ENCODE assay signal across 8 mouse cellular contexts in genomic region chr8:127178634-127179033, GRCm38 (mm10).
A peak's percentile ranks its signal among the peaks of the same experiment; 100 is the strongest.
DNase-seq lines count a peak whose midpoint lies in the region; ATAC-seq and TF ChIP-seq lines count a peak whose summit lies in the region.

No protein-coding gene starts in this region.

- H3K36me3 ChIP-seq in kidney, embryonic 16.5 days (ENCODE audit: insufficient read depth, low read length): no peaks in the 10 kb centered on the region
- no peaks in the 10 kb centered on the region for H3K36me3 ChIP-seq in embryonic facial prominence, embryonic 11.5 days (replicated peaks; ENCODE audit: control insufficient read depth, insufficient read depth, low read depth, low read length)
- no peaks in the 10 kb centered on the region for H3K36me3 ChIP-seq in lung, embryonic 14.5 days (ENCODE audit: insufficient read depth)

- peak; percentile 74 for TF ChIP-seq CTCF in lung, embryonic 14.5 days (IDR thresholded peaks at IDR 0.05; ENCODE audit: low read depth)

- DNase-seq in kidney, adult 18-20 months: no peak
- DNase-seq in R1 (ENCODE audit: low read depth, low spot score): peak; percentile 76
- DNase-seq in embryonic facial prominence, embryonic 11.5 days (ENCODE audit: low spot score): peak; percentile 87
- DNase-seq in hindlimb bud, embryonic 11.5 days (ENCODE audit: extremely low spot score, low read depth, low spot score): peak; percentile 66
- peak; percentile 94 for DNase-seq in lung, embryonic 14.5 days
- DNase-seq in skeletal muscle tissue, adult 2 months (ENCODE audit: low read depth, low spot score): peak; percentile 52
- no peak for DNase-seq in urinary bladder, adult 2 months (ENCODE audit: low spot score)

- no peaks in the 10 kb centered on the region for H3K27me3 ChIP-seq in kidney, embryonic 16.5 days (ENCODE audit: insufficient read depth, low read length)
- H3K27me3 ChIP-seq in embryonic facial prominence, embryonic 11.5 days (ENCODE audit: control insufficient read depth, insufficient read depth, low read length): no peaks in the 10 kb centered on the region
- H3K27me3 ChIP-seq in lung, embryonic 14.5 days (ENCODE audit: insufficient read depth, low read length): no peaks in the 10 kb centered on the region

- peaks cover 10% of the 10 kb centered on the region for H3K4me1 ChIP-seq in kidney, embryonic 16.5 days (ENCODE audit: insufficient read depth, low read length)
- H3K4me1 ChIP-seq in embryonic facial prominence, embryonic 11.5 days (ENCODE audit: control insufficient read depth, insufficient read depth, low read length): no peaks in the 10 kb centered on the region; the same call in 1 of the 2 replicates
- H3K4me1 ChIP-seq in lung, embryonic 14.5 days (ENCODE audit: insufficient read depth): peaks cover 10% of the 10 kb centered on the region

- WGBS in kidney, embryonic 16.5 days: 49% methylated on average over 4 of the region's 4 CpGs
- 56% methylated on average over 4 of the region's 4 CpGs for WGBS in embryonic facial prominence, embryonic 11.5 days
- 42% methylated on average over 4 of the region's 4 CpGs for WGBS in lung, embryonic 14.5 days

- peak; percentile 51; the same call in 1 of the 2 replicates for ATAC-seq in kidney, embryonic 16.5 days (ENCODE audit: low FRiP score, low TSS enrichment)
- 0 out of 2 replicates have a peak, but pooled peaks have one; percentile 67 for ATAC-seq in embryonic facial prominence, embryonic 11.5 days (replicated peaks; ENCODE audit: insufficient number of reproducible peaks, low FRiP score, low TSS enrichment, low read depth)
- peak; percentile 70; the same call in 1 of the 2 replicates for ATAC-seq in lung, embryonic 14.5 days (ENCODE audit: insufficient read depth)

- no peak overlapping the region for H3K9ac ChIP-seq in kidney, embryonic 16.5 days (replicated peaks; ENCODE audit: low read length)
- H3K9ac ChIP-seq in embryonic facial prominence, embryonic 11.5 days (replicated peaks; ENCODE audit: low read length): no peak overlapping the region
- H3K9ac ChIP-seq in lung, embryonic 14.5 days: no peak overlapping the region

- H3K4me2 ChIP-seq in kidney, embryonic 16.5 days (replicated peaks; ENCODE audit: low read depth, low read length): no peak overlapping the region
- no peak overlapping the region for H3K4me2 ChIP-seq in embryonic facial prominence, embryonic 11.5 days (ENCODE audit: low read depth, low read length)
- no peak overlapping the region for H3K4me2 ChIP-seq in lung, embryonic 14.5 days

- no peak overlapping the region for H3K4me3 ChIP-seq in kidney, embryonic 16.5 days (ENCODE audit: low read length)
- no peak overlapping the region for H3K4me3 ChIP-seq in embryonic facial prominence, embryonic 11.5 days (ENCODE audit: low read depth, low read length)
- H3K4me3 ChIP-seq in lung, embryonic 14.5 days (ENCODE audit: low read depth, low read length): no peak overlapping the region

- no peak overlapping the region for H3K27ac ChIP-seq in kidney, embryonic 16.5 days (ENCODE audit: low read length)
- H3K27ac ChIP-seq in embryonic facial prominence, embryonic 11.5 days (replicated peaks; ENCODE audit: low read depth, low read length): no peak overlapping the region
- no peak overlapping the region for H3K27ac ChIP-seq in lung, embryonic 14.5 days (ENCODE audit: low read depth)

- no peaks in the 10 kb centered on the region for H3K9me3 ChIP-seq in kidney, embryonic 16.5 days (ENCODE audit: low read length)
- H3K9me3 ChIP-seq in embryonic facial prominence, embryonic 11.5 days (replicated peaks; ENCODE audit: control insufficient read depth, low read length): no peaks in the 10 kb centered on the region
- no peaks in the 10 kb centered on the region for H3K9me3 ChIP-seq in lung, embryonic 14.5 days (ENCODE audit: low read depth, low read length)

Comparison
In these comparisons a context has a peak if more than half of its experiments do, and no peak if none do; other contexts are left out.
1. DNase-seq: peak in R1 (single experiment), embryonic facial prominence, embryonic 11.5 days (single experiment), hindlimb bud, embryonic 11.5 days (single experiment), lung, embryonic 14.5 days (single experiment) and skeletal muscle tissue, adult 2 months (single experiment); none in kidney, adult 18-20 months (single experiment) and urinary bladder, adult 2 months (single experiment).
2. Peak in every context shown above with its lines, with median percentiles within 50 percentile points of each other: ATAC-seq.